Mouse (Mus musculus) gastrocnemius, postnatal 36 days (tissue): ENCODE results near the gene Cd300lf. TPM values are rescaled to one million over a fixed set of nuclear protein-coding genes. Genes with fewer than 3 reads are reported as not detected.
A peak's percentile ranks its signal among the peaks of the same experiment; 100 is the strongest.

ENCODE experiments used
- DNase-seq, 2 experiments: peaks; one replicate each; pipeline ENCODE4 v3.0.0; 2022
- intact Hi-C: fragments of 180-260 bp; cut with DNase I; formaldehyde crosslinking; loops from one replicate; pipeline ENCODE4 v1.15.1; 2025
- total RNA-seq, 2 experiments: library from RNA; stranded (reverse); gene quantifications; 2 replicates each; pipeline ENCODE4 v1.2.3; 2021

Cd300lf gene
- total RNA-seq, 2 experiments from 2014 or later: not detected

DNA sequence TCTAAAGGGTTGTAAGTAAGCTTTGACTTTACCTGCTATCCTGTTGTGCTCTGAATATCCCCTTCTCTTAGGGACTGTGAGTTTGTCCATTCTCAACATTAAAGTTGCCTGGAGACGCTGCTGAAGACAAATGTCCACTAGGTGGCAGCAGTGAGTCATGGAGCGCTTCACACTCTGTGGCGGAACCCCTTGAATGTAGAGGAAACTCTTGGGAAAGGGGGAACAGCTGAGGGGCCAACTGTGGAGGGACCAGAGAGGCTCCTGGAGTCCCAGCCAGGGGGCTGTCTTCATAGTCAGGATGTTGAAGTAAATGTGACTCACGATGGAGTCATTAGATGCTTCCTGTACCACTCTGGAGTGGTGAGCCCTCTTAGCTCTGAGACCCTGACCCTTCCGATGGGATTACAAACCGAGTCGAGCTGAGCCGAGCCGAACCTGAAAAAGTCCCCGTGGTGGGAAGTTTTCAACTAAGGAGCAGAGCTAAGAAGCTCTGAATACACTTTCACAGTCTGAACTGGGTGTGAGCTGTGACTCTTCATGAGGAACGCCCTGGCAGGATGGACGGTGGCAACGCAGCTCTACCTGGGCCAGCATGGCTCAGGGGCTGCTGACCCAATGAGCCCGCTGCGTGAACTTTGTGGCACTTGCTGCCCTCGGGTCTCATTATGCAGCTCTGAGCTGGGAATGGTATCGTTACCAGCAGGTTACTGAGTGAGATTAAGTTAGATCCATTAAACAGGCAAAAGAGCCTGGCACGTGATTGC lies 50.2 kb downstream of the Cd300lf start:
- intact Hi-C loops: loop anchor here (1.0 to 10.0 kb wide), 2 partner anchors 70 to 181 kb away; partner anchors contain the start of gene Grin2c
- DNase-seq: peak; percentile 29 to 54

DNA sequence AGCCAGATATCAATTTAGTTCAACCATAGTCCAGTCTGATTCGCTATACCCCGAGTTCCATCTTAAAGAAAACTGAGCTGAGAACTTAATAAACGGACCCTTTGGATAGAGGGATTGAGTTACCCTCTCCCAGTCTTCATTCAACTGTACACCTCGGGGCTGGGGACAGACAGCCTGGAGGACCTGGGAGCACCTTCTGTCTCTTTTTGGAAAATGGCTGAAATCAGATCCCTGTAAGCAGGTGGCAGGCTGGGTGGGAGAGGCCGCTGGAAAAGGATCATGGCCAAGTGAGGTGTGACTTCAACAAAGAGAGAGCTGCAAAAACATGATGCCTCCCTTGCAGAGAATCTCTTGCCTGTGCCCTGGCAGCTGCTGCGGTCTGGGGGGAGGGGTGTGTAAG lies 51.6 kb downstream of the Cd300lf start:
- no peak for DNase-seq
- intact Hi-C loops: loop anchor here (10.0 kb wide), 1 partner anchor 183 kb away; the partner anchor contains the start of gene Grin2c

DNA sequence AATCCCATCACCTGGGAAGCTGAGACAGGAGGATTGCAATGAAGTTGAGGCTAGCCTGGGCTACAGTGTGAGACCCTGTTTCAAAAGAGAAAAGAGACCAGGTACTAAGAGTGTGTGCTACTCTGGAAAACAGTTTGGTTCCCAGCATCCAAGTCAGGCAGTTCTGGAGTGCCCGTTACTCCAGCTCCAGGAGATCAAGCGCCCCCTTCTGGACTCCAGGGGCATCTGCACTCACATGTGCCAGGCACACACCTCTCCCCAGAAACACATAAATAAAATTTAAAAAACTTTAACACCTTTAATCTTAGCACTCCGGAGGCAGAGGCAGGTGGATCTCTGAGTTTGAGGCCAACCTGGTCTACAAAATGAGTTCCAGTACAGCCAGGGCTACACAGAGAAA lies 52.4 kb downstream of the Cd300lf start:
- no peak for DNase-seq
- intact Hi-C loops: loop anchor here (10.0 kb wide), 1 partner anchor 183 kb away; the partner anchor contains the start of gene Grin2c

DNA sequence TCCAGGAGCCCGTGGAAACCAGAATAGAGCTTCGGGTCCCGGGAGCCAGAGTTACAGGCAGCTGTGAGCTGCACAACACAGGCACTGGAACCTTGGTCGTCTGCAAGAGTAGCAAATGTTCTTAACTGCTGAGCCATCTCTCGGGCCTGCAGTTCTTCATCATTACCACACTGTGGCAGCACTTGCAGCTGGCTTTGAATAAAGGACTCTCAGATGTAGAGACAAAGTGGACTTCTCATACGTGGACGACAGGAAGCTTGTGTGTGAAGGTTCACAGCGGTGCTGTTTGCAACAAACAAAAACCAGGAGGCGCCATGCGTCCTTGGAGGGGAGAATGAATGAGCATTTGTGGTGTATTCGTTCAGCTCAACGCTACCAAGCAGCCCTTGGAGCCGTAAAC lies 52.9 kb downstream of the Cd300lf start:
- intact Hi-C loops: loop anchor here (10.0 kb wide), 1 partner anchor 184 kb away; the partner anchor contains the start of gene Grin2c

DNA sequence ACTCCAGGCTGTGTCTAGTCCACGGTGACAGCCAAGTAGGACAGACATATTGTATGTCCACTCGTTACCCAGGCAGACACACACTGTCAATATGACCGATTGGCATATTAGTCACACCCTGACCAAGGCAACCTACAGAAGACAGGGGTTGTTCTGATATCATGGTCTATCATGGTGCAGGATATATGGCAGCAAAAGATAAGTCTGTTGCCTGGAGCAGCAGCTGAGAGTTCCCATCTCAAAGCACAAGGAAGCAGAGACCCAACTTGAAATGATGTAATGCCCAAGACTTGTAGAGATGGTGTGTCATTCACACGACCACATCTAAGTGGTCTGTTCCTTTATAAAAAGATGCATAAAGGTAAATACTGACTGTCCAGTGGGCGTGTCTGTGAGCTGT lies 55.1 kb downstream of the Cd300lf start:
- intact Hi-C loops: no loop called here
- no peak for DNase-seq

More for the DNA sequence above, 52.9 kb downstream of the Cd300lf start:
- DNase-seq: peak in 1 of 2 experiments; percentile 33

DNA sequence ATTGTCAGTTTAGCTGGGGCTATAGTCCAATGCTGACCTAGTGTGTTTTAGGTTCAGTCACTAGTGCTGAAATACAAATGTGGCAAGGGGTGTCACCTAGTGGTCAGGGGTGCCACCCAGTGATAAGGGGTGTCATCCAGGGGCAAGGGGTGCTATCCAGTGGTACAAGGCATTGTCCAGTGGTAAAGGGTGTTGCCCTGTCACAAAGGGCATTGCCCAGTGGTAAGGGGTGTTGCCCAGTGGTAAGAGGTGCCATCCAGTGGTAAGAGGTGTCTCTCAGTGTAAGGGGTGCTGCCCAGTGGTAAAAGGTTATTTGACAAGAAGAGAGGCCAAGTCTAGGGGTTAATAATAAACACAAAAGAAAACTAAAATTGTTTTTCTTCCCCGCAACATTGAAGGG lies 56.4 kb downstream of the Cd300lf start:
- DNase-seq: no peak
- intact Hi-C loops: no loop called here

DNA sequence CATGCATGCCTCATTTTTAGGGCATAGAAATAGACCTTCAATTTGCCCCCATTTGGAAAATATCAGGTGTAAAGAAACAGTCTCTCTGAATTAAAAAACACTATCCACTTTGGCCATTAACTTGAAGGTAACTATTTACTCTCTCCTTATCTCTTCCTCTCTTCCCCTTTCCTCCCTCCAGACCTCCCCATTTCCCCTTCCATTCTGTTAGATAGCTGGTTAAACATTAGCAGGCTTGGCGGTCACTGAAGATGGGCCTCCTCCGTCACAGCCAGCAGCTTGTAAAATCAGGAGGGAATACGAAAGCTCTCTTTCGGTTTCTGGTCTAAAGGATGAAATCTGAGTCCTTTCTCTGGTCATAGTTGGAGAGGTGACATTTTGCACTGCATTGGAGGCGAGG lies 57.9 kb downstream of the Cd300lf start:
- intact Hi-C loops: no loop called here
- DNase-seq: no peak

DNA sequence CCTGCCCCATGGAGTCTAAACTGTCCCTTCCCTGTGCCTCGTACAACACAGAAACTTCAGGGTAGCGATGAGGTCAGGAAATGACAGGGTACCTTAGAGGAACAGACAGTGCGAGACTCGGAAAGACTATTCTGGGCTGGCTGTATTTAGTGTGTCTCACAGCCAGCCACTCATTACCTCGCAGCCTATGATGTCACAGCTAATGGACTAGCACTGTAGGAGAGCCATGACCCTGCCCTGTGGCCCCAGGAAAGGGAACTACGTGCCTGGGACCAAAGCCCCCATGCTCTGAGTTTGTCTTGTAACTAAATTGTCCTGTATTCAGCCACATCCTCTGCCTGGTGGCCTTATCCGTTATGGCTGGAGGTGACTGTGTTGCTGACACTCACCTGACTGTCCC lies 58.4 kb downstream of the Cd300lf start:
- intact Hi-C loops: no loop called here

DNA sequence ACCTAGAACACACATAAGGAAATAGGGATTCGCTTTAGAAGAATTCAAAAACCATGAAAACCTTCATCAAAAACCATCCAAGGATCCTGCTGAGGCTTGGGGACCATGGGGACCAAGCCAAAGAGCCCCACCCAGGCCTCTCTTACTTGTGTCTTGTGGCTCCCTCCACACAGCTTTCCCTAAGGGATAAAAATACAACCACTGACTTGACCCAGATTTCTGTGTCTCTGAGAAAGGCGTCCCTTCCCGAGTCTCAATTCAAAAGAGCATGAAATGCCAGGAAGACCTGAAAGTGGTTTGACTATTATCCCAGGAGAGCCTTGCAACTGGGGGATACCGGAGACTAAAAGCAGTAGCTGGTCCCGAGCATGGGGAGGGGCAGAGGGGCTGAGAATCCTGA lies 60.8 kb downstream of the Cd300lf start:
- intact Hi-C loops: no loop called here
- DNase-seq: no peak

More for the DNA sequence above, 58.4 kb downstream of the Cd300lf start:
- no peak for DNase-seq

DNA sequence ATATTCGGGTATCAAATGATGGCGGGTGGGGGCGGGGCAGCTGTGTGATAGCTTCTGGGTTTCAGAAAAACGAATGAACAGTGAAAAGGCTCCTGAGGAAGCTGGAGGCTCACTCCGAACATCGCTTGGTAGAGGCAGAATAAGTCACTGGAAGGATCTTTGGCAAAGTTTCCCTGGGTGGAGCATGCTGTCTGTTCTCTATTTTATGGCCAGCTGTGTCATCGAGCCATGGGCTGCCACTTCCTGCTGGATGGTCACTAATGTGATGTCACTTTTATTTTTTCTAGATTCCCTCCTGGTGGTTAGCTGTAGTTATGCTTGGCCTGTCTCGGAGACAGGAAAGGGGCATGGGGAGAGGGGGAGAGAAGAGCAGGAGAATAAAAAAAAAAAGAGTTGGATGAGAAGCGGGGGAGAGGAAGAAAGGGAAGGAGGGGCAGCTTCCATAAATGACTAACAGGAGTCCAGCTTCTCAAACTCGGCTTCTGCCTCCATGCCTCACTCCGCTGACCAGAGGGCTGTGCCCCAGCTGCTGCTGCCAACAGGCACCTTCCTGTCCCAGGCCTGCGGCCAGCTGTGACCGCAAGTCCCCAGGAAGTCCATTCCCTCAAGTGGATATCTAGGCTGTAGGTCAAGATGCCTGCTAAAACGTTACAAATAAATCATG lies 62.0 kb downstream of the Cd300lf start:
- intact Hi-C loops: no loop called here
- DNase-seq: peak in 1 of 2 experiments; percentile 19

DNA sequence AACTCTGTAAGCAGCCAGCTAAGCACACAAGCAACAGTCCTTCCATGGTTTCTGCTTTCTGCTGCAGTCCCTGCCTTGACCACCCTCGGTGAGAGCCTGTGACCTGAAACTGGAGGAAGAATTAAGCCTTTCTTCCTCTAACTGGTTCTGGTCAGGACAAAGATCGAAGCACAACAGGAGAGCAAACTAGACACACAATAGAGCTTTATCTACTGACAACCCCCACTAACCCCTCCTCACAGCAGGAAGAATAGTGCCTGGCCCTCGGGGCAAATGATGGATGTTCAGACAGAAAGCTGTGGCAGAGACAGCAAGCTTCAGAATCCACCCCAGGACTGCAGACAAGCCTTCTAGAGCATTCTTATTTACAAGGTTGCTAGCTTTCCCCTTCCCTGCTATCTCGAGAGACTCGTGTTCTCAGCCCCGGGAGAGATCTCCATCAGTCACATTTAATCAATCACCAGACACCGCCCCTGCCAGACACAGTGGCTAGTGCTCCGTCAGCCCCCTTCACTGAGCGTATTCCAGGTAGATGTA lies 62.7 kb downstream of the Cd300lf start:
- intact Hi-C loops: no loop called here
- no peak for DNase-seq

DNA sequence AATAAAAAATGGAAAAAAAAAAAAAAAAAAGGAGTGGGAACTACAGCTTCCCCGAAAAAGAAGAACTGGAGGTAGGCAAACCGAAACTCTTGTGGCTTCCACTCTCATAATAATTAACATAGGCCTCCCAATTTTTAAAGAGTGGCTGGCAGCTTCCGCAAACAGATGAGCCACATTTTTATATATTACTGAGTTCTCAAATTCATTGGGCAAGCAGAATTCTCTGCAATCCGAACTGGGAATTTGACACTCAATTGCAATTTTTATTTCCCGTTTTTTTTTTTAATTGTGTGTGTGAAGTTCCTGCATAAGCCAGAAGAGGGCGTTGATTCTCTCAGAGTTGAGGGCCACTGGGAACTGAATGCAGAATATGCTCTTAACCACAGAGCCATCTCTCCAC lies 67.0 kb downstream of the Cd300lf start:
- intact Hi-C loops: no loop called here
- DNase-seq: no peak

Other genes starting within 250 kb of the Cd300lf start
- gene Cd300a, start 244.0 kb downstream of the Cd300lf start, total RNA-seq: under 1 TPM; 0.36 to 0.37 TPM
- gene Cd300lb, start 199.6 kb downstream of the Cd300lf start, total RNA-seq: under 1 TPM; 0.33 to 0.37 TPM
- gene Cd300c, start 164.8 kb downstream of the Cd300lf start, total RNA-seq: not detected
- under 1 TPM; 0.15 to 0.18 TPM for gene Cd300ld, start 144.1 kb downstream of the Cd300lf start, total RNA-seq
- gene Cd300c2, start 132.1 kb downstream of the Cd300lf start, total RNA-seq: under 1 TPM in 1 of 2 experiments, not detected in 1; 0.94 TPM
- not detected for gene Cd300ld2, start 117.8 kb downstream of the Cd300lf start, total RNA-seq
- under 1 TPM in 1 of 2 experiments, not detected in 1; 0.35 TPM for gene Cd300ld4, start 107.0 kb downstream of the Cd300lf start, total RNA-seq
- 1 to 10 TPM in 1 of 2 experiments, not detected in 1; 2.4 TPM for gene Cd300ld5, start 96.2 kb downstream of the Cd300lf start, total RNA-seq
- gene Cd300ld3, start 85.6 kb downstream of the Cd300lf start, total RNA-seq: 1 to 10 TPM; 1.2 to 2.7 TPM
- not detected for gene Cd300e, start 71.8 kb downstream of the Cd300lf start, total RNA-seq
- under 1 TPM; 0.10 to 0.43 TPM for gene Rab37, start 42.6 kb downstream of the Cd300lf start, total RNA-seq
- 1 to 10 TPM; 2.3 to 3.1 TPM for gene Slc9a3r1, start 29.3 kb upstream of the Cd300lf start, total RNA-seq
- 1 to 10 TPM; 4.5 to 6.0 TPM for gene Tmem104, start 53.5 kb upstream of the Cd300lf start, total RNA-seq
- 10 to 100 TPM; 10.6 to 12.9 TPM for gene Nat9, start 53.9 kb upstream of the Cd300lf start, total RNA-seq
- gene Grin2c, start 133.3 kb upstream of the Cd300lf start, total RNA-seq: not detected
- gene Fdxr, start 143.1 kb upstream of the Cd300lf start, total RNA-seq: 1 to 10 TPM; 3.6 to 4.4 TPM
- gene Fads6, start 163.7 kb upstream of the Cd300lf start, total RNA-seq: 1 to 10 TPM; 2.4 to 3.5 TPM
- not detected for gene Otop2, start 173.2 kb upstream of the Cd300lf start, total RNA-seq
- 1 to 10 TPM in 1 of 2 experiments, under 1 TPM in 1; 0.72 to 1.3 TPM for gene Ush1g, start 188.0 kb upstream of the Cd300lf start, total RNA-seq
- not detected for gene Otop3, start 200.7 kb upstream of the Cd300lf start, total RNA-seq
- 1 to 10 TPM; 2.0 TPM for gene Hid1, start 233.8 kb upstream of the Cd300lf start, total RNA-seq
- 1 to 10 TPM; 2.1 to 2.6 TPM for gene Cdr2l, start 247.9 kb upstream of the Cd300lf start, total RNA-seq